Mouse (Mus musculus) limb, embryonic 14.5 days (tissue): ENCODE measurements around the gene Il10ra. TPM values are rescaled to one million over a fixed set of nuclear protein-coding genes. Genes with fewer than 3 reads are reported as not detected.

Experiments used
- ATAC-seq: fragments of 200-750 bp; cut with Nextera tagmentation; 2 replicates; pipeline ENCODE4 v1.8.0; 2017; ENCODE audit warnings: low read depth, moderate number of reproducible peaks, moderate TSS enrichment; ENCODE audit not compliant: low FRiP score
- DNase-seq: peaks from one replicate; pipeline ENCODE4 v3.0.0-alpha.2; 2015; ENCODE audit warnings: low spot score
- H3K27ac ChIP-seq: fragments of 300-500 bp; sonication (generic); replicated peaks from 2 replicates; pipeline ENCODE4 v1.5.1; 2014; ENCODE audit warnings: low read depth, mild to moderate bottlenecking, low read length, moderate library complexity, mixed read lengths
- H3K27me3 ChIP-seq: fragments of 300-500 bp; sonication (generic); 2 replicates; pipeline ENCODE4 v1.6.1; 2014; ENCODE audit warnings: low read length, mixed read lengths; ENCODE audit not compliant: control insufficient read depth, insufficient read depth
- H3K36me3 ChIP-seq: fragments of 300-500 bp; sonication (generic); 2 replicates; pipeline ENCODE4 v1.6.1; 2014; ENCODE audit warnings: mild to moderate bottlenecking, low read length, moderate library complexity, mixed read lengths; ENCODE audit not compliant: control insufficient read depth, insufficient read depth
- H3K4me1 ChIP-seq: fragments of 300-500 bp; sonication (generic); 2 replicates; pipeline ENCODE4 v1.6.1; 2014; ENCODE audit warnings: antibody characterized with exemption, low read length, mixed read lengths; ENCODE audit not compliant: control insufficient read depth, insufficient read depth
- H3K4me2 ChIP-seq: fragments of 300-500 bp; sonication (generic); replicated peaks from 2 replicates; pipeline ENCODE4 v1.6.1; 2014; ENCODE audit warnings: low read depth, mild to moderate bottlenecking, low read length, moderate library complexity; ENCODE audit not compliant: severe bottlenecking
- H3K4me3 ChIP-seq: fragments of 300-500 bp; sonication (generic); replicated peaks from 2 replicates; pipeline ENCODE4 v1.5.1; 2014; ENCODE audit warnings: low read length
- H3K9ac ChIP-seq: fragments of 300-500 bp; sonication (generic); 2 replicates; pipeline ENCODE4 v1.6.1; 2014; ENCODE audit warnings: mild to moderate bottlenecking, low read depth, low read length, moderate library complexity; ENCODE audit not compliant: severe bottlenecking
- H3K9me3 ChIP-seq: fragments of 300-500 bp; sonication (generic); 2 replicates; pipeline ENCODE4 v1.6.1; 2016; ENCODE audit warnings: low read length; ENCODE audit not compliant: control insufficient read depth
- POLR2A ChIP-seq: fragments of 200-500 bp; IDR thresholded peaks from 2 replicates; pipeline ENCODE4 v1.8.0; 2012; ENCODE audit warnings: inconsistent platforms, mild to moderate bottlenecking, moderate library complexity, borderline replicate concordance; ENCODE audit not compliant: insufficient read depth, insufficient read length; ENCODE audit errors: extremely low read depth
- WGBS: fragments of 180-500 bp; shearing (Covaris S2); extraction: QIAGEN DNeasy Blood & Tissue Kit; methylation state at CpG from one replicate; pipeline ENCODE4 v1.1.7; 2014; 5-methylcytosine and 5-hydroxymethylcytosine counted together
- polyA plus RNA-seq, 2 experiments: library from polyadenylated mRNA; depleted of rRNA in 1 of 2; stranded (reverse) in 1 of 2; unstranded in 1 of 2; fragments of >200 nt; fragmentation: Nextera tagmentation in 1 of 2; extraction: Ambion mirVana in 1 of 2; gene quantifications; 2 replicates each; pipeline versions ENCODE4 v1.2.1 to v1.2.3; 2012 to 2014

The Il10ra gene
- polyA plus RNA-seq, 2 experiments: 1.3 to 1.6 TPM

DNA sequence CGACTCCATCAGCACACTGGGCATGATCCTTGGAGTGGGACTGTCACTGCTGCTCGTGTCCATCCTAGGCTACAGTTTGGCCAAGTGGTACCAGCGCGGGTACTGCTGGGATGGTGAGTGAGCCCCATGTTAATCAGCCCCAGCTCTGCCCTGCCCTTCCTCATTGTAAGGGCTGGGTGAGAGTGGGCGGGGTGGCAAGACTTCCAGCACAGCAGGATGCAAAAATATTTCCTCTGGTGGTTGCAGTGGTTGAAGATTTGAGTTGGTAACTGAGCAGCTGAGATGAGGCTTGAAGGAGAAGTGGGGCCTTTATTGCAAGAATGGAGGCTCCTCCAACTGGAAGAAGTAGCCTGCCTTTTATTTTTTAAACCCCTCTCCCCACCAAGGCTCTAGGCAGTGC is 27.6 kb downstream of the Il10ra start:
- Histone ChIP-seq H3K4me1 (no peaks in the 10 kb centered on the region), H3K4me2 (no peak overlapping the region), H3K36me3 (no peaks in the 10 kb centered on the region), H3K27me3 (no peaks in the 10 kb centered on the region; the same call in 1 of the 2 replicates), H3K9ac (no peak overlapping the region), H3K4me3 (no peak overlapping the region), H3K27ac (no peak overlapping the region), H3K9me3 (no peaks in the 10 kb centered on the region)
- DNase-seq (no peak), ATAC-seq (no peak)
- TF ChIP-seq POLR2A: no peak
- WGBS: 75% methylated on average over 5 of the region's 5 CpGs

DNA sequence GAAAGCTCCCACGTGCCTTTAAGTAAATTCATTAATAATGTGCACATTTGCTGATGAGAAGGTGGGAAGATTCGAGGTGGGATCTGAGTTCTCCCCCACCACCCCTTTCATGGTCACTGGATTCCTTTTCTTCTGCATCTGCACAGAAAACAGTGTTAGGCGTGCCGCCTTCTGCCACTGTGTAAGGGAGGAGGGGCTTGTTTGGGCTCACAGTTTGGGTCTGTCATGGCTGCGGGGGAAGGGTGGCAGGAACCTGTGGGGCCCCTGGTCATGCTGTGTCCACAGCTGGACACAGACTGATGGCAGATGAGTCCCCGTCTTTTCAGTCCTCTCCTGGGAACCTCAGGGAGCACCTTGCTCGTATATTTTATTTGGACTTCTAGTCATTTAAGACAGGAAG is 32.2 kb downstream of the Il10ra start:
- H3K27me3 ChIP-seq: no peaks in the 10 kb centered on the region; the same call in 1 of the 2 replicates
- no peaks in the 10 kb centered on the region for H3K9me3 ChIP-seq
- WGBS: 48% methylated on average over 7 of the region's 7 CpGs
- DNase-seq (no peak), ATAC-seq (no peak)
- H3K4me2 ChIP-seq: no peak overlapping the region
- no peak for TF ChIP-seq POLR2A
- H3K9ac ChIP-seq: no peak overlapping the region
- H3K27ac ChIP-seq: no peak overlapping the region
- H3K4me3 ChIP-seq: no peak overlapping the region
- H3K4me1 ChIP-seq: no peaks in the 10 kb centered on the region
- no peaks in the 10 kb centered on the region for H3K36me3 ChIP-seq

DNA sequence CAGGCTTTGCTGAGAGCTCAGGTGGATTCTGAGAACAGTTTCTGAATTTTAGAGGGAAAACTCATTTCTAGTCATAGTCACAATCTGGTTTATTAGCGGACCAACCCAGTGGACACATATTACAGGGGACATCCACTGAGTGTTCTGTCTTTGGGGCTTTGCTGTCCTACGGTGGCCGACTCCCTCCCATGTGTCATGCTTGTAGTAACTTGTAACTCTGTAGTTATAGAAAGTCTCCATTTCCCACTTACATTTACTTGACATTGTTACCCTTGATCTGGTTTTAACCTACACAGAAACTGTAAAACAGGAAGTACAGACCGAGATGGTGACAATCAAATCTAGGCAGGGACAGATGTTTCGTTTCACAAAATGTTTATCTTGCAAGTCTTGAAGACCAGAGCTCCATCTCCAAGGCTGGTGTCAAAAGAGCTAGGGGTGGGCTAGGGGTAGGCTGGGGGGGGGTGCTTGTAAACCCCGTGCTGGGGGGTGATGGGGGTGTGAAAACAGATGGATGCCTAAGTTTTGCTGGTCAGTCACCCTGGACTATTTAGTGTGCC is 33.2 kb downstream of the Il10ra start:
- H3K36me3 ChIP-seq: no peaks in the 10 kb centered on the region
- TF ChIP-seq POLR2A: no peak
- DNase-seq (no peak), ATAC-seq (no peak)
- no peak overlapping the region for H3K27ac ChIP-seq
- no peak overlapping the region for H3K4me2 ChIP-seq
- H3K4me3 ChIP-seq: no peak overlapping the region
- no peaks in the 10 kb centered on the region; the same call in 1 of the 2 replicates for H3K27me3 ChIP-seq
- H3K4me1 ChIP-seq: no peaks in the 10 kb centered on the region
- H3K9me3 ChIP-seq: no peaks in the 10 kb centered on the region
- 76% methylated on average over 6 of the region's 6 CpGs for WGBS
- no peak overlapping the region for H3K9ac ChIP-seq

DNA sequence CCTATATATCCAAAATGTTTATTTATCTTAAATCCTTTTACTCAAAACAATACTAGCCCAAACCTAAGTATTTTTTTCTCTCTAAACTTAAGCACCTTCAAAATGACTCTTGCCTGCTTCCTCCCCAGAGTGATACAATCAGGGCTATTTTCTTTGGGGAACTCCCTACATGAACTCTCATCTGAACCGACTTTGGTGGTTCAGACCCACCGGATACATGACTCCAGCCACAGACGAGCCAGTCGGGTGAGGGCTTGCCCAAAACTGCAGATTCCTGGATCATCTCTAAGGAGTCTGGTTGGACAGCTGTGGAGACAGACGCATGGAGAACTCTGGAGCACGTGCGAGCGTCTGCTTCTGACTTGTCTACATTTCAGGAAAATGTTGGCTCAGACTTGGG is 39.6 kb downstream of the Il10ra start:
- DNase-seq (no peak), ATAC-seq (no peak)
- WGBS: 72% methylated on average over 8 of the region's 8 CpGs
- Histone ChIP-seq H3K27ac (no peak overlapping the region), H3K9me3 (no peaks in the 10 kb centered on the region), H3K36me3 (no peaks in the 10 kb centered on the region), H3K9ac (no peak overlapping the region), H3K4me3 (no peak overlapping the region), H3K4me2 (no peak overlapping the region), H3K27me3 (no peaks in the 10 kb centered on the region), H3K4me1 (no peaks in the 10 kb centered on the region)
- no peak for TF ChIP-seq POLR2A

DNA sequence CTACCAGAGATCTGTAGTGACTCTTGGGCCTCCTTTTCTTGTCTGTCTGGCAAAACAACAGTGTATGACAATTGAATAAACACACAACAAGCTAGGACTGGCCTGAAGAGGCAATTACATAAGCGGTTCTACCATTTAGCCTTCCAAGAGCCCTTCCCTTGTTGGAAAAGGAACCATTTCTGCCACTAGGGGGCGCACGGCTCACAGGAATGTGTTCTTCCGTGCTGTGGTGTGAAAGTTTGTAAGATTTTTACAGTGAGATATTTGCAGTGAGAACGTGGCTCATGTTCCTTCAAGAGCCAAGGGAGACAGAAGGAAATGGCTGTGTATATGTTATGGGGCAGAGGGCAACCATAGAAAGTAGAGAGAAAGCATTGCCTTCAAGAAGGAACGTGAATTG is 47.4 kb downstream of the Il10ra start:
- Histone ChIP-seq H3K27me3 (no peaks in the 10 kb centered on the region), H3K4me1 (no peaks in the 10 kb centered on the region), H3K4me2 (no peak overlapping the region), H3K4me3 (no peak overlapping the region), H3K36me3 (no peaks in the 10 kb centered on the region), H3K9me3 (no peaks in the 10 kb centered on the region), H3K27ac (no peak overlapping the region), H3K9ac (no peak overlapping the region)
- DNase-seq (peak; percentile 77), ATAC-seq (peak; percentile 65)
- no peak for TF ChIP-seq POLR2A
- WGBS: 16% methylated on average over 6 of the region's 6 CpGs

DNA sequence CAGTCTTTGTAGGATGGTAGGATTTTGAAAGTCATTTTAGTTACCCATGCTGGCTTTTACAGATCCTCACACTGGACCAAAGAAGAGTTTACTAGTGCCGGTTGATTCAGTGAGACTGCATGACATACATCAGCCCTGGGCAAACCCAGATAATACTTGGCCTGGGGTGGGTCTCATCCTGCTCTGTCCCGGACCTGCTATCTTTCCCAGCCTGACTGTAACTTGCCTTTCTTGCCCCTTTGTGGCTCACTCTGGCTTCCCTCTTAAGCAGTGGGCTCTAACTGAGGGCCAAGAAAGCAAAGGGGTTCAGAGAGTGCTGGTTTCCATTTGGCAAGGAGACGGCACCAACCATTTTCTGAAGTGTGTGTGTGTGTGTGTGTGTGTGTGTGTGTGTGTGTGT is 49.3 kb downstream of the Il10ra start:
- DNase-seq: no peak
- no peaks in the 10 kb centered on the region for H3K9me3 ChIP-seq
- 88% methylated on average over 3 of the region's 3 CpGs for WGBS
- no peaks in the 10 kb centered on the region for H3K36me3 ChIP-seq
- no peak overlapping the region for H3K4me2 ChIP-seq
- H3K4me3 ChIP-seq: no peak overlapping the region
- ATAC-seq: no peak
- no peak overlapping the region for H3K27ac ChIP-seq
- H3K27me3 ChIP-seq: no peaks in the 10 kb centered on the region
- no peak overlapping the region for H3K9ac ChIP-seq
- H3K4me1 ChIP-seq: no peaks in the 10 kb centered on the region
- no peak for TF ChIP-seq POLR2A
